Mouse (Mus musculus): ENCODE data around the gene Ccnt2. TPM values are rescaled to one million over a fixed set of nuclear protein-coding genes. Genes with fewer than 3 reads are reported as not detected.

Gene Ccnt2
- total and polyA plus RNA-seq, 3 experiments = 18.1 to 30.8 (median 27.4) TPM

DNA sequence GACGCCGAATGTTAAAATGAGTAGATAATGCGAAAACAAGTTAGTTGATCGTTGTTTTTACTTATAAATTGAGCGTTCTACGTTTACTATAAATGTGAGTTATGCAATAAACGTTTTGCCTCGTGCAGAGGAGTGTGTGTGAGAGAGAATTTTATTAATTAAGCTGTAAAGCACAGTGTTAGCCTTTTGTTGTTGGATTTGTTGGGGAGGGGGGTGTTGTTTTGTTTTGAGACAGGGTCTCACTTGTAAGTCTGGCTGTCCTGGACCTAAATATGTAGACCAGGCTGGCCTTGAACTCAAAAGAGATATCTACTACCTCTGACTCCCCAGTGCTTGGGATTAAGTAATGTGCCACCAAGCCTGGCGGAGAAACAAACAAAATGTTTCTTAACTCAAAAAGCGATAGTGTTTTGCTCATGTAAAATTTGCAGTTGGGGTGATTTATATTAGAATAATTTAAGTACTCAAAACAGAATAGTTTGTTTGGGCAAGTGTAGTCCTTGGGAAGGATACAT lies 1.3 kb downstream of the Ccnt2 start:
- no peak for DNase-seq (ENCODE audit: extremely low read depth)
- Histone ChIP-seq H3K4me2 (ENCODE audit: insufficient read depth, low read depth, poor library complexity, severe bottlenecking) (peak overlapping the region; percentile 100), H3K4me1 (ENCODE audit: control insufficient read depth in 1 of 2, insufficient read depth in 2 of 2) (peaks cover 2 to 49% of the 10 kb centered on the region in 2 experiments; a peak in 2 of 4 replicates), H3K36me3 (replicated peaks in 1 of 2; ENCODE audit: control insufficient read depth in 1 of 2, insufficient read depth in 1 of 2, low read length in 1 of 2) (peaks cover 0 to 25% of the 10 kb centered on the region in 2 experiments), H3K9me3 (replicated peaks; ENCODE audit: low read length) (no peaks in the 10 kb centered on the region), H3K27me3 (replicated peaks) (no peaks in the 10 kb centered on the region), H3K9ac (ENCODE audit: insufficient read depth, low read depth) (peak overlapping the region; percentile 95), H3K4me3 (replicated peaks in 1 of 3; ENCODE audit: low read depth in 2 of 3, low read length in 2 of 3, poor library complexity in 1 of 3) (peak overlapping the region; percentile 75 to 97 (median 85)), H3K79me2 (replicated peaks; ENCODE audit: control insufficient read depth, extremely low read depth, insufficient read depth, poor library complexity, severe bottlenecking) (peaks cover 57% of the 10 kb centered on the region), H3K27ac (ENCODE audit: insufficient read depth, low read depth) (no peak overlapping the region)
- in situ Hi-C loops (cut with MboI; ENCODE audit: low pct_ligation_motif_present, low pct_unique_long_range_greater_than_20kb, low sequenced_read_pairs) (no loop called here), dilution Hi-C loops (cut with MboI; ENCODE audit: extremely low pct_ligation_motif_present, extremely low pct_unique_long_range_greater_than_20kb, low sequenced_read_pairs) (no loop called here)
- no peak for TF ChIP-seq MXI1 (IDR thresholded peaks at IDR 0.05; ENCODE audit: low read depth, low read length)
- TF ChIP-seq CHD1 (IDR thresholded peaks at IDR 0.05; ENCODE audit: low read depth, low read length) = 0 out of 2 replicates have a peak, but pooled peaks have one; percentile 54

- no peaks in the 10 kb centered on the region for H3K27me3 ChIP-seq (replicated peaks)
- DNase-seq (ENCODE audit: extremely low read depth) = no peak
- peaks cover 64% of the 10 kb centered on the region for H3K79me2 ChIP-seq (replicated peaks; ENCODE audit: control insufficient read depth, extremely low read depth, insufficient read depth, poor library complexity, severe bottlenecking)
- dilution Hi-C loops (cut with MboI; ENCODE audit: extremely low pct_ligation_motif_present, extremely low pct_unique_long_range_greater_than_20kb, low sequenced_read_pairs) (no loop called here), in situ Hi-C loops (cut with MboI; ENCODE audit: low pct_ligation_motif_present, low pct_unique_long_range_greater_than_20kb, low sequenced_read_pairs) (no loop called here)
- H3K9me3 ChIP-seq (replicated peaks; ENCODE audit: low read length) = no peaks in the 10 kb centered on the region
- peaks cover 0 to 24% of the 10 kb centered on the region in 2 experiments for H3K36me3 ChIP-seq (replicated peaks in 1 of 2; ENCODE audit: control insufficient read depth in 1 of 2, insufficient read depth in 1 of 2, low read length in 1 of 2)
- no peak for TF ChIP-seq USF1 (IDR thresholded peaks at IDR 0.05; ENCODE audit: low read depth, low read length)
- no peak for TF ChIP-seq PAX5 (IDR thresholded peaks at IDR 0.05; ENCODE audit: low read length)
- TF ChIP-seq EP300 (IDR thresholded peaks at IDR 0.05; ENCODE audit: low read length) = no peak
- TF ChIP-seq HCFC1 (IDR thresholded peaks at IDR 0.05; ENCODE audit: low read depth, low read length) = no peak
- TF ChIP-seq MAFK (IDR thresholded peaks at IDR 0.05; ENCODE audit: insufficient replicate concordance, low read length) = no peak
- no peak for TF ChIP-seq POLR2AphosphoS2 (IDR thresholded peaks at IDR 0.05; ENCODE audit: low read depth, low read length)
- TF ChIP-seq ETS1 (conservative IDR thresholded peaks at IDR 0.05; ENCODE audit: low read depth, low read length) = no peak
- peak overlapping the region; percentile 41 to 97 (median 75) for H3K4me3 ChIP-seq (replicated peaks in 1 of 3; ENCODE audit: low read depth in 2 of 3, low read length in 2 of 3, poor library complexity in 1 of 3)
- no peak overlapping the region for H3K27ac ChIP-seq (ENCODE audit: insufficient read depth, low read depth)
- peak overlapping the region; percentile 90 for H3K4me2 ChIP-seq (ENCODE audit: insufficient read depth, low read depth, poor library complexity, severe bottlenecking)
- peaks cover 8 to 58% of the 10 kb centered on the region in 2 experiments for H3K4me1 ChIP-seq (ENCODE audit: control insufficient read depth in 1 of 2, insufficient read depth in 2 of 2)
- H3K9ac ChIP-seq (ENCODE audit: insufficient read depth, low read depth) = peak overlapping the region; percentile 95
Observed at GRCm38 (mm10) chr1:127776246-127776645, 2.3 kb downstream of the Ccnt2 start.

DNA sequence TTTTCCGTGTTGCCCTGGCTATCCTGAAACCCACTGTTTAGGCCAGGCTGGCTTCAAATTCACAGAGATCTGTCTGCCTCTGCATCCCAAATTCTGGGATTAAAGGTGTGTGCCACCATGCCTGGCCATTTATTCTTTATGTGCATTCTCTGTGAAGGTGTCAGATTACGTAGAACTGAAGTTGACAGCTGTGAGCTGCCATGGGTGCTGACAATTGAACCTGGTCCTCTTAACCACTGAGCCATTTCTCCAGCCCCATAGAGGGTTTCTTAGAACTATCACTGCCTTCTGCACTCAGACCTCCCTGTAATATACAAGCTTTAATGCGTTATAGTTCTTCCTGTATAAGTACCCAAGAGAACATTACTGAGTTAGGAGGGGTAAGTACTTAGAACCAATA lies 4.6 kb downstream of the Ccnt2 start:
- Histone ChIP-seq H3K4me2 (ENCODE audit: insufficient read depth, low read depth, poor library complexity, severe bottlenecking) (no peak overlapping the region), H3K4me3 (replicated peaks in 1 of 3; ENCODE audit: low read depth in 2 of 3, low read length in 2 of 3, poor library complexity in 1 of 3) (no peak overlapping the region), H3K9me3 (replicated peaks; ENCODE audit: low read length) (no peaks in the 10 kb centered on the region), H3K4me1 (ENCODE audit: control insufficient read depth in 1 of 2, insufficient read depth in 2 of 2) (peaks cover 13 to 66% of the 10 kb centered on the region in 2 experiments), H3K79me2 (replicated peaks; ENCODE audit: control insufficient read depth, extremely low read depth, insufficient read depth, poor library complexity, severe bottlenecking) (peaks cover 83% of the 10 kb centered on the region), H3K27ac (ENCODE audit: insufficient read depth, low read depth) (no peak overlapping the region), H3K27me3 (replicated peaks) (no peaks in the 10 kb centered on the region), H3K36me3 (replicated peaks in 1 of 2; ENCODE audit: control insufficient read depth in 1 of 2, insufficient read depth in 1 of 2, low read length in 1 of 2) (peaks cover 2 to 37% of the 10 kb centered on the region in 2 experiments), H3K9ac (ENCODE audit: insufficient read depth, low read depth) (no peak overlapping the region)
- in situ Hi-C loops (cut with MboI; ENCODE audit: low pct_ligation_motif_present, low pct_unique_long_range_greater_than_20kb, low sequenced_read_pairs) = no loop called here
- no peak for TF ChIP-seq PAX5 (IDR thresholded peaks at IDR 0.05; ENCODE audit: low read length)
- TF ChIP-seq ZC3H11A (IDR thresholded peaks at IDR 0.05; ENCODE audit: low read depth, low read length) = no peak
- no peak for TF ChIP-seq RAD21 (IDR thresholded peaks at IDR 0.05; ENCODE audit: low read depth, low read length)
- TF ChIP-seq USF1 (IDR thresholded peaks at IDR 0.05; ENCODE audit: low read depth, low read length) = no peak
- TF ChIP-seq TCF12 (IDR thresholded peaks at IDR 0.05; ENCODE audit: low read depth, low read length) = no peak
- TF ChIP-seq JUND (conservative IDR thresholded peaks at IDR 0.05; ENCODE audit: low read depth, low read length) = no peak
- TF ChIP-seq BHLHE40 (IDR thresholded peaks at IDR 0.05; ENCODE audit: low read depth, low read length) = no peak
- no peak for TF ChIP-seq POLR2A (IDR thresholded peaks at IDR 0.05; ENCODE audit: low read depth, low read length)
- no peak for TF ChIP-seq MXI1 (IDR thresholded peaks at IDR 0.05; ENCODE audit: low read depth, low read length)
- no peak for TF ChIP-seq ZNF384 (IDR thresholded peaks at IDR 0.05; ENCODE audit: low read depth, low read length)
- TF ChIP-seq CHD1 (IDR thresholded peaks at IDR 0.05; ENCODE audit: low read depth, low read length) = no peak
- TF ChIP-seq SMC3 (IDR thresholded peaks at IDR 0.05; ENCODE audit: low read depth, low read length) = no peak
- no peak for TF ChIP-seq ZKSCAN1 (IDR thresholded peaks at IDR 0.05; ENCODE audit: borderline replicate concordance, low read depth, low read length)
- TF ChIP-seq RCOR1 (conservative IDR thresholded peaks at IDR 0.05; ENCODE audit: low read depth, low read length) = no peak
- TF ChIP-seq MEF2A (IDR thresholded peaks at IDR 0.05; ENCODE audit: borderline replicate concordance, low read depth, low read length) = no peak
- no peak for TF ChIP-seq POLR2AphosphoS2 (IDR thresholded peaks at IDR 0.05; ENCODE audit: low read depth, low read length)
- TF ChIP-seq ZMIZ1 (IDR thresholded peaks at IDR 0.05; ENCODE audit: low read depth, low read length) = no peak
- TF ChIP-seq NRF1 (IDR thresholded peaks at IDR 0.05; ENCODE audit: low read depth, low read length) = no peak
- TF ChIP-seq MAFK (IDR thresholded peaks at IDR 0.05; ENCODE audit: insufficient replicate concordance, low read length) = no peak
- TF ChIP-seq JUN (IDR thresholded peaks at IDR 0.05; ENCODE audit: insufficient read depth, low read depth, low read length) = no peak
- DNase-seq (ENCODE audit: extremely low read depth) = no peak
- dilution Hi-C loops (cut with MboI; ENCODE audit: extremely low pct_ligation_motif_present, extremely low pct_unique_long_range_greater_than_20kb, low sequenced_read_pairs) = no loop called here

All from CH12.LX (cell line).